Mouse (Mus musculus) G1E (cell line): ENCODE data around the gene Fam53a.

Source experiments
- CTCF ChIP-seq: IDR thresholded peaks from 2 replicates; pipeline ENCODE4 v1.5.1; 2012; ENCODE audit warnings: low read depth, low read length, inconsistent platforms, mixed read lengths
- GATA2 ChIP-seq: IDR thresholded peaks from 2 replicates; pipeline ENCODE4 v1.6.1; 2012; ENCODE audit warnings: low read depth, low read length, inconsistent platforms, borderline replicate concordance

GRCm38 (mm10) chr5:33611795-33612194, 17.6 kb downstream of the Fam53a start:
- TF ChIP-seq GATA2 = no peak
- TF ChIP-seq CTCF = no peak
